Mouse (Mus musculus) limb, embryonic 15.5 days (tissue): ENCODE results near the gene Grip2. TPM values are rescaled to one million over a fixed set of nuclear protein-coding genes. Genes with fewer than 3 reads are reported as not detected.

Experiments used
- ATAC-seq: fragments of 200-750 bp; cut with Nextera tagmentation; 2 replicates; pipeline ENCODE4 v1.8.0; 2017; ENCODE audit warnings: low read depth, moderate TSS enrichment; ENCODE audit not compliant: insufficient number of reproducible peaks, low FRiP score, low TSS enrichment
- H3K27ac ChIP-seq: fragments of 300-500 bp; sonication (generic); 2 replicates; pipeline ENCODE4 v1.5.1; 2015; ENCODE audit warnings: moderate library complexity, mild to moderate bottlenecking, inconsistent platforms
- H3K27me3 ChIP-seq: fragments of 300-500 bp; sonication (generic); 2 replicates; pipeline ENCODE4 v1.6.1; 2015; ENCODE audit warnings: inconsistent platforms
- H3K36me3 ChIP-seq: fragments of 300-500 bp; sonication (generic); 2 replicates; pipeline ENCODE4 v1.6.1; 2015; ENCODE audit warnings: inconsistent platforms
- H3K4me1 ChIP-seq: fragments of 300-500 bp; sonication (generic); 2 replicates; pipeline ENCODE4 v1.6.1; 2015; ENCODE audit warnings: inconsistent platforms
- H3K4me2 ChIP-seq: fragments of 300-500 bp; sonication (generic); 2 replicates; pipeline ENCODE4 v1.6.1; 2015; ENCODE audit warnings: mild to moderate bottlenecking, inconsistent platforms
- H3K4me3 ChIP-seq: fragments of 300-500 bp; sonication (generic); 2 replicates; pipeline ENCODE4 v1.5.1; 2015; ENCODE audit warnings: mild to moderate bottlenecking, inconsistent platforms
- H3K9ac ChIP-seq: fragments of 300-500 bp; sonication (generic); 2 replicates; pipeline ENCODE4 v1.6.1; 2015; ENCODE audit warnings: inconsistent platforms
- H3K9me3 ChIP-seq: fragments of 300-500 bp; sonication (generic); 2 replicates; pipeline ENCODE4 v1.6.1; 2016; ENCODE audit warnings: inconsistent platforms
- WGBS: fragments of 180-500 bp; shearing (Covaris S2); methylation state at CpG from one replicate; pipeline ENCODE4 v1.1.7; 2015; 5-methylcytosine and 5-hydroxymethylcytosine counted together
- polyA plus RNA-seq: library from polyadenylated mRNA; unstranded; fragments of >200 nt; fragmentation: Nextera tagmentation; extraction: Ambion mirVana; gene quantifications from 2 replicates; pipeline ENCODE4 v1.2.1, GENCODE M21; 2015

Gene Grip2
- polyA plus RNA-seq, 1 experiment from 2014 or later, result 1.7 TPM

DNA sequence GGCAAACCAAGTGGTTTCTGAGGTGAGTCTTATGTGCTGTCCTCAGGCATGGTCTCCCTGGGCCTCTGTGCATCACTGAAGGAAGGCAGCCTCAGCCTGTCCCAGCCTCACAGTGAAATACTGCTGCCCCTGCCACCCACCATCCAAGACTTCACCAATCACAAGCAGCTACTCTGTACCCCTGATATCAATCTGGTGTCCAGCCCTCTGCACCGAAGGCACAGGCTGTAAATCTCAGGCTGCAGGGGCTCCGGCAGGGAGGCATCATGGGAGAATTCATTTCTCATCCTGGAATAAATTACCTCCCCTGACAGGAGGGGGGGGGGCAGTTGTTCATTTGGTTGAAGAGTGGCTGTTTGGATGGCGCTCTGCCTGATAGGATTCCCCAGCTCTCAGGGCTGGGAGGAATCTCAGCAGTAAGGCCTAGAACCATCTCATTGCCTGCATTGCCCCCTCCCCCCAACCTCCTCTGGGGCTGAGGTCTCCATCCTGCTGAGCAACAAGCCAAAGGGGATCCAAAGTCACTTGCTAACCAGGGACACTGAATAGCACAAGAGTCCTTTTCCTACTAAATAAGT is 5.9 kb upstream of the Grip2 start:
- no peaks in the 10 kb centered on the region for H3K36me3 ChIP-seq
- no peaks in the 10 kb centered on the region for H3K9me3 ChIP-seq
- H3K4me3 ChIP-seq, result no peak overlapping the region
- no peak for ATAC-seq
- no peaks in the 10 kb centered on the region for H3K4me1 ChIP-seq
- H3K4me2 ChIP-seq, result no peak overlapping the region
- H3K9ac ChIP-seq, result no peak overlapping the region
- H3K27me3 ChIP-seq, result peaks cover 4% of the 10 kb centered on the region; the same call in 1 of the 2 replicates
- no peak overlapping the region for H3K27ac ChIP-seq
- WGBS, result 39% methylated on average over 3 of the region's 3 CpGs

- H3K4me2 ChIP-seq, result no peak overlapping the region
- 77% methylated on average over 5 of the region's 5 CpGs for WGBS
- no peak overlapping the region for H3K27ac ChIP-seq
- H3K36me3 ChIP-seq, result no peaks in the 10 kb centered on the region
- H3K4me3 ChIP-seq, result no peak overlapping the region
- ATAC-seq, result no peak
- no peaks in the 10 kb centered on the region for H3K9me3 ChIP-seq
- H3K27me3 ChIP-seq, result peaks cover 4% of the 10 kb centered on the region; the same call in 1 of the 2 replicates
- H3K9ac ChIP-seq, result no peak overlapping the region
- no peaks in the 10 kb centered on the region for H3K4me1 ChIP-seq
Observed at GRCm38 (mm10) chr6:91827926-91828325, 876 bp upstream of the Grip2 start.

GRCm38 (mm10) chr6:91818271-91818670 is 8.8 kb downstream of the Grip2 start:
- no peaks in the 10 kb centered on the region for H3K4me1 ChIP-seq
- no peak overlapping the region for H3K9ac ChIP-seq
- H3K9me3 ChIP-seq, result no peaks in the 10 kb centered on the region
- H3K27ac ChIP-seq, result no peak overlapping the region
- WGBS, result 79% methylated on average over 8 of the region's 8 CpGs
- H3K27me3 ChIP-seq, result no peaks in the 10 kb centered on the region
- H3K36me3 ChIP-seq, result no peaks in the 10 kb centered on the region
- H3K4me2 ChIP-seq, result no peak overlapping the region
- no peak overlapping the region for H3K4me3 ChIP-seq
- ATAC-seq, result no peak

DNA sequence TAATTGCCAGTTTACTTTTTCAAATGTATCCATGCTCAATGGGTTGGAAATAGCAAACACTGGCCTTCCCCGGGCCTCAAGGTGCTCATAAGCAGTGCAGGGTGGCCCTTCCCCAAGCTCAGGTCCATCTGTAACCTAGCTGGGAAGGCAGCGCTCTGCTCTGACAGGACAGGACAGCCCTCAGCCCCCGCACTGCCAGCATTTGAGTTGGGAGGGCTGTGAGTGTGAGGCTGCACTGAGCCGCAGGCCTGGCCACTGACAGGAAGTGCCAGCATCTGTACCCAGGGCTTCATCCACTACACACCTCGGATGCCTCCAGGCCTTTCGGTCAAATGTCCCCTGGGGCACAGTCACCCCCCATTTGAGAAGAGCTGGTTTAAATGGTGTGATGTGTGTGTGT is 11.1 kb downstream of the Grip2 start:
- Histone ChIP-seq H3K36me3 (no peaks in the 10 kb centered on the region), H3K4me1 (no peaks in the 10 kb centered on the region), H3K27me3 (no peaks in the 10 kb centered on the region), H3K9me3 (no peaks in the 10 kb centered on the region), H3K4me2 (no peak overlapping the region), H3K4me3 (no peak overlapping the region), H3K27ac (no peak overlapping the region), H3K9ac (no peak overlapping the region)
- 75% methylated on average over 6 of the region's 6 CpGs for WGBS
- no peak for ATAC-seq

- Histone ChIP-seq H3K27me3 (peaks cover 6% of the 10 kb centered on the region), H3K9me3 (no peaks in the 10 kb centered on the region), H3K4me2 (no peak overlapping the region), H3K4me3 (no peak overlapping the region), H3K4me1 (no peaks in the 10 kb centered on the region), H3K27ac (no peak overlapping the region), H3K9ac (no peak overlapping the region), H3K36me3 (no peaks in the 10 kb centered on the region)
- WGBS, result 79% methylated on average over 3 of the region's 3 CpGs
- no peak for ATAC-seq
Observed at GRCm38 (mm10) chr6:91813611-91814010, 13.4 kb downstream of the Grip2 start.

- no peaks in the 10 kb centered on the region for H3K36me3 ChIP-seq
- peaks cover 42% of the 10 kb centered on the region for H3K27me3 ChIP-seq
- H3K9me3 ChIP-seq, result no peaks in the 10 kb centered on the region
- no peak overlapping the region for H3K4me3 ChIP-seq
- H3K4me2 ChIP-seq, result no peak overlapping the region
- ATAC-seq, result no peak
- H3K4me1 ChIP-seq, result peaks cover 10% of the 10 kb centered on the region
- H3K27ac ChIP-seq, result no peak overlapping the region
- H3K9ac ChIP-seq, result no peak overlapping the region
- WGBS, result 17% methylated on average over 1 of the region's 1 CpGs
Observed at GRCm38 (mm10) chr6:91810007-91810406, 17.0 kb downstream of the Grip2 start.

- no peak overlapping the region for H3K9ac ChIP-seq
- no peak overlapping the region for H3K27ac ChIP-seq
- no peaks in the 10 kb centered on the region for H3K9me3 ChIP-seq
- H3K4me1 ChIP-seq, result peaks cover 10% of the 10 kb centered on the region
- WGBS, result 50% methylated on average over 6 of the region's 6 CpGs
- no peaks in the 10 kb centered on the region for H3K36me3 ChIP-seq
- no peak overlapping the region for H3K4me3 ChIP-seq
- H3K27me3 ChIP-seq, result peaks cover 62% of the 10 kb centered on the region
- no peak overlapping the region for H3K4me2 ChIP-seq
- ATAC-seq, result no peak
Observed at GRCm38 (mm10) chr6:91808022-91808421, 19.0 kb downstream of the Grip2 start.

- WGBS, result 2% methylated on average over 23 of the region's 23 CpGs
- Histone ChIP-seq H3K27ac (no peak overlapping the region), H3K4me3 (peak overlapping the region; percentile 19), H3K4me2 (peak overlapping the region; percentile 42), H3K27me3 (peaks cover 63% of the 10 kb centered on the region), H3K4me1 (peaks cover 10% of the 10 kb centered on the region), H3K9me3 (no peaks in the 10 kb centered on the region), H3K36me3 (no peaks in the 10 kb centered on the region), H3K9ac (no peak overlapping the region)
- no peak for ATAC-seq
Observed at GRCm38 (mm10) chr6:91807169-91807568, 19.9 kb downstream of the Grip2 start.

GRCm38 (mm10) chr6:91804177-91804576 is 22.9 kb downstream of the Grip2 start:
- 34% methylated on average over 7 of the region's 7 CpGs for WGBS
- Histone ChIP-seq H3K27me3 (peaks cover 62% of the 10 kb centered on the region), H3K9ac (no peak overlapping the region), H3K9me3 (no peaks in the 10 kb centered on the region), H3K4me2 (no peak overlapping the region), H3K4me3 (no peak overlapping the region), H3K36me3 (no peaks in the 10 kb centered on the region), H3K4me1 (peaks cover 10% of the 10 kb centered on the region), H3K27ac (no peak overlapping the region)
- ATAC-seq, result no peak

DNA sequence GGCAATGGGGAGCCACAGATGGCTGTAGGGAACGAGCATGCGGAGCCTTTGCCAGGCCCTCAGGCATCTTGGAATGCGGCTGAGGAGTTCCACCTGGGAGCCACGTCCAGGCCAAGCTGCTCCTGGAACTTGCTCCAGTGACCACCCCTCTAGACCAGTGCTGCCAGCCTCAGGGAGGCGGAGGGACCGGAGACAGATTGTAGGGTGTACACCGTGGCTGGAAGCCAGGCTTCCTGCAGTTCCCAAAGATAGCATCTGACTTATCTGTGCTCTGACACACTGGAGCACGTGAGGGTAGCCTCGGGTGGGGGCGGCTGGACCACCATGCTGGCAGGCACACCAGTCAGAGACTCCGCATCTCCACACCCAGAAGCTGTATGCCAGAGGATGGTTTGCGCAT is 28.6 kb downstream of the Grip2 start:
- 64% methylated on average over 12 of the region's 12 CpGs for WGBS
- H3K4me1 ChIP-seq, result 0 out of 2 replicates have a peak, but pooled peaks cover 6% of the 10 kb centered on the region
- no peak overlapping the region for H3K4me2 ChIP-seq
- H3K27ac ChIP-seq, result no peak overlapping the region
- no peaks in the 10 kb centered on the region for H3K36me3 ChIP-seq
- no peak overlapping the region for H3K9ac ChIP-seq
- H3K4me3 ChIP-seq, result no peak overlapping the region
- no peaks in the 10 kb centered on the region for H3K9me3 ChIP-seq
- peaks cover 6% of the 10 kb centered on the region for H3K27me3 ChIP-seq
- ATAC-seq, result no peak

DNA sequence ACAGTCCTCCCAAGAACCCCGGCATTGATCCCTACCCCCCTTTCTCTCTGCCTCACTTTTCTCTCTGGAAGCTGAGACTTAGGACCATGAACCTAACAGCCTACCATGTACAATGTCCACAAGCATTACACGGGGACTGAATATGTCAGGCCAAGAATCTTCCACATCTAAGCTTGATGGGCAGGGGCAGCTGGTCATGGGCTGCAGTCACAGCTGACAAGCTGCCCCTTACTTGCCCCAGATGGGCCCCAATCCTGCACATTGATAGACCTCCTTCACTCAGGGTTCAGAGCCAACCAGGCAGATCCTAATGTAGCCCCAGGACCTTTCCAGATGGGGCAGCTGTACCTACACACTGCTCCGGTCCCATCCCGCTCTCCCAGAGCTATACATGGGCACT is 30.3 kb downstream of the Grip2 start:
- H3K4me3 ChIP-seq, result no peak overlapping the region
- H3K27me3 ChIP-seq, result no peaks in the 10 kb centered on the region
- no peak overlapping the region for H3K9ac ChIP-seq
- peak; percentile 27; the same call in 1 of the 2 replicates for ATAC-seq
- H3K9me3 ChIP-seq, result no peaks in the 10 kb centered on the region
- no peaks in the 10 kb centered on the region for H3K36me3 ChIP-seq
- no peak overlapping the region for H3K4me2 ChIP-seq
- WGBS, result 87% methylated on average over 4 of the region's 4 CpGs
- H3K4me1 ChIP-seq, result peaks cover 8% of the 10 kb centered on the region; the same call in 1 of the 2 replicates
- no peak overlapping the region for H3K27ac ChIP-seq

DNA sequence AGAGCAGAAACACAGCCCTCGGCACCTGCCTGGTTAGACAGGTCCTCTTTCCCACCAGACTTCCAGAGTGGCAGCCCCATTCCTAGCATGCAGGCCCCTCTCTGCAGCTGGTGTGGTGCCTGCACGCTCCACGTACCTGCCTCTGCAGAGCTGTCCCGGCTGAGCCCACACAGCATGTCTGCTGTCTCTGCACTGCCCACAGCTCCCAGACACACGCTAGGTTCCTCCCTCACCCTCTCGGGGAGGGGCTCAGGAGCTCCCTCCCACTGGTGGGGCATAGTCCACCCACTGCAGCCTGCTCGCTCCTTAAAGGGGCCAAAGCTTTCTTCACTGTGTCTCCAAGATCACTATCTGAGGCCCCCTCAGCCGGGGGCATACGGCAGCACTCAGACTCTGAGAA is 31.0 kb downstream of the Grip2 start:
- Histone ChIP-seq H3K27me3 (no peaks in the 10 kb centered on the region), H3K36me3 (no peaks in the 10 kb centered on the region), H3K9ac (no peak overlapping the region), H3K4me2 (no peak overlapping the region), H3K27ac (0 out of 2 replicates have a peak overlapping the region, but pooled peaks have one; percentile 35), H3K4me1 (peaks cover 8% of the 10 kb centered on the region; the same call in 1 of the 2 replicates), H3K9me3 (no peaks in the 10 kb centered on the region), H3K4me3 (no peak overlapping the region)
- WGBS, result 41% methylated on average over 9 of the region's 9 CpGs
- peak; percentile 37; the same call in 1 of the 2 replicates for ATAC-seq

DNA sequence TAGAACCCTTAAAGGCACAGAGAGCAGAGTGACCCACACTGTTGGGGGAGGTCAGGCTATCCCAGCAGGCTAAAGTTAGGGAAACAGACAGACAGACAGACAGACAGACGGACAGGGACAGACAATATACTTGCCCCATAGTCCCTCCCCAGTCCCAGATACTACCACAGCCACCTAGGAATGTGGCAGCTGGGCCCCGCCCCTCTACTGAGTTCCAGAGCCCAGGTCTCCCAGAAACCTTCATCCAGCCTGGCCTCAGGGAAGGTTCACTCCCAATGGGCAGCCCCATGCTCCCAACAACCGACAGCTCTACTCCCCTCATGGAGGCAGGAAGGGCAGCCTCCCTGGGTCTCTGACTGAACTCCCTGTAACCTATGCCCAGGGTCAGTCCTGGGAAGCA is 31.4 kb downstream of the Grip2 start:
- Histone ChIP-seq H3K9me3 (no peaks in the 10 kb centered on the region), H3K27me3 (no peaks in the 10 kb centered on the region), H3K4me1 (peaks cover 8% of the 10 kb centered on the region; the same call in 1 of the 2 replicates), H3K4me3 (no peak overlapping the region), H3K4me2 (no peak overlapping the region), H3K36me3 (no peaks in the 10 kb centered on the region), H3K9ac (no peak overlapping the region), H3K27ac (no peak overlapping the region)
- WGBS, result 59% methylated on average over 3 of the region's 3 CpGs
- no peak for ATAC-seq
